Mouse (Mus musculus) CH12.LX (cell line): ENCODE results near the gene Rims1. TPM values are rescaled to one million over a fixed set of nuclear protein-coding genes. Genes with fewer than 3 reads are reported as not detected.

Experiments used
- DNase-seq: peaks from one replicate; pipeline ENCODE4 v3.0.0-alpha.2; 2013; ENCODE audit errors: extremely low read depth
- H3K27ac ChIP-seq: 2 replicates; pipeline ENCODE4 v1.5.1; 2012; ENCODE audit warnings: low read depth, mild to moderate bottlenecking, control low read depth, moderate library complexity; ENCODE audit not compliant: insufficient read depth
- H3K27me3 ChIP-seq: replicated peaks from 2 replicates; pipeline ENCODE3; 2012; ENCODE audit warnings: inconsistent platforms
- H3K36me3 ChIP-seq, 2 experiments: replicated peaks in 1 of 2; 2 replicates each; pipeline versions ENCODE3 to v1.6.1; 2012; ENCODE audit warnings: inconsistent platforms in 1 of 2, low read length in 1 of 2, mild to moderate bottlenecking in 1 of 2, mixed read lengths in 1 of 2, moderate library complexity in 1 of 2; ENCODE audit not compliant: control insufficient read depth in 1 of 2, insufficient read depth in 1 of 2
- H3K4me1 ChIP-seq, 2 experiments: 2 replicates each; pipeline ENCODE4 v1.6.1; 2012; ENCODE audit warnings: inconsistent platforms in 1 of 2, moderate library complexity in 1 of 2; ENCODE audit not compliant: insufficient read depth in 2 of 2, control insufficient read depth in 1 of 2
- H3K4me2 ChIP-seq: 2 replicates; pipeline ENCODE4 v1.6.1; 2012; ENCODE audit warnings: low read depth, mild to moderate bottlenecking, control low read depth; ENCODE audit not compliant: poor library complexity, insufficient read depth, severe bottlenecking
- H3K4me3 ChIP-seq, 3 experiments: fragments of 150-350 bp in 1 of 3; sonication (generic) in 1 of 3; replicated peaks in 1 of 3; 2 replicates each; pipeline versions ENCODE3 to v1.5.1; 2011 to 2012; ENCODE audit warnings: low read depth in 2 of 3, low read length in 2 of 3, mild to moderate bottlenecking in 2 of 3, moderate library complexity in 2 of 3, control low read depth in 1 of 3, improper control_type of control experiment in 1 of 3, inconsistent platforms in 1 of 3, mixed read lengths in 1 of 3; ENCODE audit not compliant: poor library complexity in 1 of 3
- H3K79me2 ChIP-seq: replicated peaks from 2 replicates; pipeline ENCODE4 v1.6.1; 2012; ENCODE audit warnings: mild to moderate bottlenecking, moderate library complexity; ENCODE audit not compliant: control insufficient read depth, poor library complexity, insufficient read depth, severe bottlenecking; ENCODE audit errors: extremely low read depth
- H3K9ac ChIP-seq: 2 replicates; pipeline ENCODE4 v1.6.1; 2012; ENCODE audit warnings: low read depth, mild to moderate bottlenecking, control low read depth, moderate library complexity; ENCODE audit not compliant: insufficient read depth
- H3K9me3 ChIP-seq: replicated peaks from 2 replicates; pipeline ENCODE3; 2012; ENCODE audit warnings: low read length, inconsistent platforms, mixed read lengths
- CHD1 ChIP-seq: IDR thresholded peaks from 2 replicates; pipeline ENCODE4 v1.6.1; 2012; ENCODE audit warnings: low read depth, low read length, improper control_type of control experiment, inconsistent platforms
- CHD2 ChIP-seq: IDR thresholded peaks from 2 replicates; pipeline ENCODE4 v1.6.1; 2011; ENCODE audit warnings: low read length, improper control_type of control experiment
- E2F4 ChIP-seq: IDR thresholded peaks from 2 replicates; pipeline ENCODE4 v1.6.1; 2011; ENCODE audit warnings: low read depth, low read length, improper control_type of control experiment; ENCODE audit not compliant: insufficient replicate concordance
- ELF1 ChIP-seq: IDR thresholded peaks from 2 replicates; pipeline ENCODE4 v1.6.1; 2014; ENCODE audit warnings: low read depth, mild to moderate bottlenecking, inconsistent platforms, low read length, improper control_type of control experiment
- EP300 ChIP-seq: IDR thresholded peaks from 2 replicates; pipeline ENCODE4 v1.6.1; 2011; ENCODE audit warnings: low read length, improper control_type of control experiment
- HCFC1 ChIP-seq: IDR thresholded peaks from 2 replicates; pipeline ENCODE4 v1.6.1; 2012; ENCODE audit warnings: low read depth, mild to moderate bottlenecking, inconsistent platforms, low read length, improper control_type of control experiment
- IRF4 ChIP-seq: IDR thresholded peaks from 2 replicates; pipeline ENCODE4 v1.6.1; 2014; ENCODE audit warnings: low read depth, mild to moderate bottlenecking, inconsistent platforms, low read length, improper control_type of control experiment
- JUN ChIP-seq: IDR thresholded peaks from 2 replicates; pipeline ENCODE4 v1.6.1; 2011; ENCODE audit warnings: low read depth, mild to moderate bottlenecking, low read length, improper control_type of control experiment, moderate library complexity; ENCODE audit not compliant: insufficient read depth
- KAT2A ChIP-seq: IDR thresholded peaks from 2 replicates; pipeline ENCODE4 v1.6.1; 2012; ENCODE audit warnings: low read length, improper control_type of control experiment, inconsistent platforms; ENCODE audit not compliant: insufficient replicate concordance
- MAFK ChIP-seq: IDR thresholded peaks from 2 replicates; pipeline ENCODE4 v1.6.1; 2011; ENCODE audit warnings: low read length, improper control_type of control experiment; ENCODE audit not compliant: insufficient replicate concordance
- PAX5 ChIP-seq: IDR thresholded peaks from 2 replicates; pipeline ENCODE4 v1.6.1; 2012; ENCODE audit warnings: low read length, inconsistent platforms, mixed read lengths
- POLR2A ChIP-seq: IDR thresholded peaks from 2 replicates; pipeline ENCODE4 v1.6.1; 2011; ENCODE audit warnings: low read depth, mild to moderate bottlenecking, improper control_type of control experiment, low read length
- POLR2AphosphoS2 ChIP-seq: IDR thresholded peaks from 2 replicates; pipeline ENCODE4 v1.6.1; 2011; ENCODE audit warnings: low read depth, low read length, improper control_type of control experiment
- RCOR1 ChIP-seq: conservative IDR thresholded peaks from 2 replicates; pipeline ENCODE4 v1.6.1; 2012; ENCODE audit warnings: low read depth, mild to moderate bottlenecking, inconsistent platforms, low read length, improper control_type of control experiment
- TBP ChIP-seq: conservative IDR thresholded peaks from 2 replicates; pipeline ENCODE4 v1.6.1; 2011; ENCODE audit warnings: low read depth, low read length, improper control_type of control experiment
- UBTF ChIP-seq: IDR thresholded peaks from 2 replicates; pipeline ENCODE4 v1.6.1; 2012; ENCODE audit warnings: low read depth, mild to moderate bottlenecking, inconsistent platforms, low read length, improper control_type of control experiment, moderate library complexity
- ZC3H11A ChIP-seq: IDR thresholded peaks from 2 replicates; pipeline ENCODE4 v1.6.1; 2012; ENCODE audit warnings: low read depth, mild to moderate bottlenecking, inconsistent platforms, low read length, improper control_type of control experiment
- ZNF384 ChIP-seq: IDR thresholded peaks from 2 replicates; pipeline ENCODE4 v1.6.1; 2012; ENCODE audit warnings: low read depth, low read length, improper control_type of control experiment, inconsistent platforms
- dilution Hi-C: fragments of 300-500 bp; cut with MboI; formaldehyde crosslinking; loops from 2 replicates; pipeline ENCODE4 v1.14.3; 2020; ENCODE audit warnings: low sequenced_read_pairs; ENCODE audit not compliant: extremely low pct_unique_long_range_greater_than_20kb, extremely low pct_ligation_motif_present
- in situ Hi-C: fragments of 300-500 bp; cut with MboI; formaldehyde crosslinking; loops from 3 replicates; pipeline ENCODE4 v1.14.3; 2019; ENCODE audit warnings: low sequenced_read_pairs, low pct_ligation_motif_present, low pct_unique_long_range_greater_than_20kb, mixed read lengths
- polyA plus RNA-seq: library from polyadenylated mRNA; unstranded; fragments of >175 nt; gene quantifications from 2 replicates; pipeline ENCODE4 v1.2.1, GENCODE M21; 2012; ENCODE audit warnings: low read depth; ENCODE audit not compliant: insufficient read length
- total RNA-seq, 2 experiments: library from RNA; depleted of rRNA; stranded (reverse); fragments of 300-350 nt in 1 of 2; fragments of >200 nt in 1 of 2; gene quantifications; 2 replicates each; pipeline ENCODE4 v1.2.3; 2012 to 2014

Rims1 gene
- total and polyA plus RNA-seq, 3 experiments: not detected

DNA sequence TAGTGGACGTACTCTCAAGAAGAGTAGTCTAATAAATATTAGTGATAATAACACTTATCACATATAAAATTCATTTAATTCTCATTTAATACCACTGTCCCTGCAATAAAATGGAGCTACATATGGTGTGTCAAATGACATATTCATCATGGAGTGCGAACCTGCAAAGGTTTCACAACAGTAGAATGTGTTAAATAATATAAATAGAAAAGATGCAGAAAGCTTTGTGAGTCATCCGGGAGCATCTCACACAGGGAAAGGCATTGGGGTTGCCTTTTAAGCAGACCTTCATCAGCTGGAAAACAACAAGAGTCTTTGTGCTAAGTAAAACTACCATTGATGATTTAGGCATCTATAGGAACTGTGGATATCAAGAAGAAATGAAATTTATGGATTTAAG, 220.2 kb downstream of the Rims1 start:
- Histone ChIP-seq H3K27me3 (no peaks in the 10 kb centered on the region), H3K79me2 (no peaks in the 10 kb centered on the region), H3K4me2 (no peak overlapping the region), H3K4me1 (no peaks in the 10 kb centered on the region), H3K9ac (no peak overlapping the region), H3K4me3 (no peak overlapping the region), H3K9me3 (no peaks in the 10 kb centered on the region), H3K27ac (no peak overlapping the region), H3K36me3 (no peaks in the 10 kb centered on the region)
- dilution Hi-C loops: no loop called here
- DNase-seq: no peak
- no peak for TF ChIP-seq MAFK
- no peak for TF ChIP-seq JUN
- no peak for TF ChIP-seq IRF4
- TF ChIP-seq ZNF384: no peak
- TF ChIP-seq CHD1: no peak
- TF ChIP-seq RCOR1: no peak
- in situ Hi-C loops: no loop called here

- no peaks in the 10 kb centered on the region for H3K27me3 ChIP-seq
- no peaks in the 10 kb centered on the region for H3K9me3 ChIP-seq
- no peak overlapping the region for H3K4me2 ChIP-seq
- no peak overlapping the region for H3K9ac ChIP-seq
- H3K4me3 ChIP-seq: no peak overlapping the region
- DNase-seq: no peak
- no peaks in the 10 kb centered on the region for H3K4me1 ChIP-seq
- in situ Hi-C loops (no loop called here), dilution Hi-C loops (no loop called here)
- H3K27ac ChIP-seq: no peak overlapping the region
- no peaks in the 10 kb centered on the region for H3K36me3 ChIP-seq
- H3K79me2 ChIP-seq: no peaks in the 10 kb centered on the region
- TF ChIP-seq UBTF (no peak), POLR2A (no peak), ZC3H11A (no peak), MAFK (no peak), E2F4 (no peak), KAT2A (no peak), EP300 (no peak), RCOR1 (no peak), HCFC1 (no peak), TBP (no peak), PAX5 (no peak), CHD2 (no peak), POLR2AphosphoS2 (no peak), ELF1 (no peak)
These were observed 226.3 kb downstream of the Rims1 start for GRCm38 (mm10) chr1:22579470-22579869.
